Mouse (Mus musculus) forebrain, postnatal 0 days (tissue): Measurements from ENCODE around the gene Ankrd33b. TPM values are rescaled to one million over a fixed set of nuclear protein-coding genes. Genes with fewer than 3 reads are reported as not detected.

ENCODE experiments used
- ATAC-seq: fragments of 200-750 bp; cut with Nextera tagmentation; 2 replicates; pipeline ENCODE4 v1.8.0; 2017; ENCODE audit warnings: mild to moderate bottlenecking, moderate library complexity
- DNase-seq: peaks from one replicate; pipeline ENCODE4 v3.0.0-alpha.2; 2015
- H3K27ac ChIP-seq: fragments of 300-500 bp; sonication (generic); 2 replicates; pipeline ENCODE4 v1.5.1; 2014; ENCODE audit warnings: low read depth, mild to moderate bottlenecking, antibody characterized with exemption, low read length, moderate library complexity, mixed read lengths
- H3K27me3 ChIP-seq: fragments of 300-500 bp; sonication (generic); 2 replicates; pipeline ENCODE4 v1.6.1; 2014; ENCODE audit warnings: mild to moderate bottlenecking, low read length, mixed read lengths; ENCODE audit not compliant: insufficient read depth
- H3K36me3 ChIP-seq: fragments of 300-500 bp; sonication (generic); 2 replicates; pipeline ENCODE4 v1.6.1; 2014; ENCODE audit warnings: mild to moderate bottlenecking, moderate library complexity; ENCODE audit not compliant: insufficient read depth
- H3K4me1 ChIP-seq: fragments of 300-500 bp; sonication (generic); 2 replicates; pipeline ENCODE4 v1.6.1; 2014; ENCODE audit warnings: antibody characterized with exemption; ENCODE audit not compliant: insufficient read depth
- H3K4me2 ChIP-seq: fragments of 300-500 bp; sonication (generic); 2 replicates; pipeline ENCODE4 v1.6.1; 2014; ENCODE audit warnings: low read depth, mild to moderate bottlenecking, moderate library complexity
- H3K4me3 ChIP-seq: fragments of 300-500 bp; sonication (generic); 2 replicates; pipeline ENCODE4 v1.5.1; 2014; ENCODE audit warnings: low read depth, low read length, mixed read lengths
- H3K9ac ChIP-seq: fragments of 300-500 bp; sonication (generic); 2 replicates; pipeline ENCODE4 v1.6.1; 2014; ENCODE audit warnings: mild to moderate bottlenecking
- H3K9me3 ChIP-seq: fragments of 300-500 bp; sonication (generic); 2 replicates; pipeline ENCODE4 v1.6.1; 2016; ENCODE audit warnings: low read length
- CTCF ChIP-seq: sonication (generic); IDR thresholded peaks from 2 replicates; pipeline ENCODE4 v1.5.1; 2016; ENCODE audit warnings: antibody characterized with exemption, control low read depth, low read depth
- WGBS: fragments of 180-500 bp; shearing (Covaris S2); extraction: QIAGEN DNeasy Blood & Tissue Kit; methylation state at CpG from one replicate; pipeline ENCODE4 v1.1.7; 2014; 5-methylcytosine and 5-hydroxymethylcytosine counted together
- polyA plus RNA-seq: library from polyadenylated mRNA; unstranded; fragments of >200 nt; fragmentation: Nextera tagmentation; extraction: Ambion mirVana; gene quantifications from 2 replicates; pipeline ENCODE4 v1.2.1, GENCODE M21; 2015
- total RNA-seq: library from RNA; depleted of rRNA; stranded (reverse); fragments of >200 nt; gene quantifications from 2 replicates; pipeline ENCODE4 v1.2.3, GENCODE M21; 2014; rRNA removed

Ankrd33b gene
- total and polyA plus RNA-seq, 2 experiments from 2014 or later, result 1.2 to 1.3 TPM

DNA sequence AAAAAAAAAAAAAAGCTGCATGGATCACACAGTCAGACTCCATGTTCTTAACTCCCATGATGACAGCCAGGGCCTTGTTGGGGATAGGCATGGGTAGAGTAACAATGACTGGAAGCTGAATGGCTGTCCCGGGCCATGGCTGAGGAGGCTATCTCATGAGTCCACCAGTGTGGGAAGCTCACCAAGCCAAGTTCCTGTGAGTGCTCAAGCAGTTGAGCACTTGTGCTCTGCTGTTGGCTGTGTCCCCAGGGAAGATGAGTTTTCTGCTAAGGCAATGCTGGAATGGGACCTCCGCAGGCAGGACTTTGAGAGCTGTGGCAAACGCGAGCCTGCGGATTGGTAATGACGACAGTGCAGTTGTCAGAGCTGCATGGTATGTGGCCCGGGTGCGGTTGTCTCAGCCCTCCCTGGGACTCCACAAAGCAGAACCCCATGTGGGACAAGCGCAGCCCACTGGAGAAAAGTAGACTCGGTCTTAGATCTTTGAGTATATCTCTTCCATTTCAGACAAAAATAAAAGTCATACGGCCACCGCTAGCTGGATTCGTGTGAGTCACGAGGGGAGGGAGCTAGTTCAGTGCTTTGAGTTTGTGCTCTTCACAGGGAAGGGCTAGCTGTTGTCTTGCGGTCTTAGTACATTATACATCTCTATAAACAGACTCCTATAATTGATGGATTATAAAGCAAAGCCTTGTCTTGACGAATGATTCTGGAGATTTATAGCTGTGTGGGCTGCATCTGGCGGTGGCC is 122.7 kb downstream of the Ankrd33b start:
- 95% methylated on average over 17 of the region's 17 CpGs for WGBS
- no peak for DNase-seq
- no peak overlapping the region for H3K9ac ChIP-seq
- no peak overlapping the region for H3K4me2 ChIP-seq
- no peaks in the 10 kb centered on the region for H3K9me3 ChIP-seq
- H3K27me3 ChIP-seq, result no peaks in the 10 kb centered on the region
- H3K36me3 ChIP-seq, result no peaks in the 10 kb centered on the region
- no peak for TF ChIP-seq CTCF
- no peak overlapping the region for H3K27ac ChIP-seq
- no peak overlapping the region for H3K4me3 ChIP-seq
- H3K4me1 ChIP-seq, result peaks cover 8% of the 10 kb centered on the region; the same call in 1 of the 2 replicates
- no peak for ATAC-seq

DNA sequence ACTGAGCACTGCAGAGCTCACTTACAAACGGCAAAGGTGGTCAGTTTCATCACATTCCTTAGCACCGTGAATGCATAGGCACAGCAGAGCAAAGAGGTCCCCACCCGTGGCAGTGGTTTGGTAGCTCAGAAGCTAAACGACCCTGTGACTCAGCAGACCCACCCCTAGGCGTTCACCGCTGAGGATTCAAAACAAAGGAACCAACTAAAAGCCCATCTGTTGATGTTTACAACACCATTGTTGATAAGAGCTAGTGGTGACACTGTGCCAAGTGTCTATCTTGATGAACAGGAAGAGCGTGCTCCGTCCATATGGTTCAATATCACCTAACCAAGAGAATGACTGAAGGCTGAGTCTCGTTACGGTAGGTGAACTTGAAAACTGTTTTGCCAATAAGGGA is 124.3 kb downstream of the Ankrd33b start:
- H3K4me3 ChIP-seq, result no peak overlapping the region

More for the DNA sequence above, 124.3 kb downstream of the Ankrd33b start:
- Histone ChIP-seq H3K9ac (no peak overlapping the region), H3K27ac (no peak overlapping the region), H3K27me3 (no peaks in the 10 kb centered on the region), H3K4me2 (no peak overlapping the region), H3K36me3 (no peaks in the 10 kb centered on the region), H3K4me1 (peaks cover 8% of the 10 kb centered on the region; the same call in 1 of the 2 replicates), H3K9me3 (no peaks in the 10 kb centered on the region)
- DNase-seq, result no peak
- no peak for TF ChIP-seq CTCF
- WGBS, result 62% methylated on average over 10 of the region's 10 CpGs
- no peak for ATAC-seq

Other genes with a start within 250 kb of the Ankrd33b start
- gene Dap, start 143.4 kb downstream of the Ankrd33b start, total RNA-seq, result 14.1 and 16.1 TPM in 2 replicates
- gene Dap, start 143.4 kb downstream of the Ankrd33b start, polyA plus RNA-seq, result 21.1 and 22.6 TPM in 2 replicates
- 1.2 and 2.1 TPM in 2 replicates for gene Ropn1l, start 86.0 kb upstream of the Ankrd33b start, total RNA-seq
- 2.1 and 3.1 TPM in 2 replicates for gene Ropn1l, start 86.0 kb upstream of the Ankrd33b start, polyA plus RNA-seq
- 149 and 209 TPM in 2 replicates for gene March6, start 163.3 kb upstream of the Ankrd33b start, total RNA-seq
- 38.4 and 60.2 TPM in 2 replicates for gene March6, start 163.3 kb upstream of the Ankrd33b start, polyA plus RNA-seq
- gene Cmbl, start 197.7 kb upstream of the Ankrd33b start, total RNA-seq, result 26.3 and 27.2 TPM in 2 replicates
- gene Cmbl, start 197.7 kb upstream of the Ankrd33b start, polyA plus RNA-seq, result 19.9 and 20.9 TPM in 2 replicates
- gene Cct5, start 234.1 kb upstream of the Ankrd33b start, total RNA-seq, result 409 and 464 TPM in 2 replicates
- 473 and 554 TPM in 2 replicates for gene Cct5, start 234.1 kb upstream of the Ankrd33b start, polyA plus RNA-seq
- gene Fam173b, start 234.1 kb upstream of the Ankrd33b start, total RNA-seq, result 10.7 and 16.5 TPM in 2 replicates
- gene Fam173b, start 234.1 kb upstream of the Ankrd33b start, polyA plus RNA-seq, result 6.6 and 7.0 TPM in 2 replicates